Mouse (Mus musculus) ovary, postnatal 10 days (tissue): ENCODE results near the gene Fkbp8.

Experiments
- DNase-seq: peaks from one replicate; pipeline ENCODE4 v3.0.0; 2022; ENCODE audit warnings: low spot score

Fkbp8 gene

GRCm38 (mm10) chr8:70527512-70528181 is at the start of gene Fkbp8, which contains the start of gene Kxd1:
Gene Fkbp8, plus strand, starts transcription at chr8:70527724.
Gene Kxd1, minus strand, starts transcription at chr8:70527956.
- DNase-seq = peak; percentile 100

GRCm38 (mm10) chr8:70481908-70482307 is 45.6 kb upstream of the Fkbp8 start:
- DNase-seq = no peak

- DNase-seq = no peak
Measured at GRCm38 (mm10) chr8:70482943-70483342, 44.6 kb upstream of the Fkbp8 start.

- no peak for DNase-seq
Measured at GRCm38 (mm10) chr8:70486191-70486681, 41.3 kb upstream of the Fkbp8 start.

GRCm38 (mm10) chr8:70486941-70487520 is 40.5 kb upstream of the Fkbp8 start, which contains the start of gene Tmem59l:
Gene Tmem59l, minus strand, starts transcription at chr8:70487358.
- DNase-seq = no peak

GRCm38 (mm10) chr8:70487993-70488796 is 39.3 kb upstream of the Fkbp8 start:
- DNase-seq = no peak

GRCm38 (mm10) chr8:70488931-70489470 is 38.5 kb upstream of the Fkbp8 start:
- DNase-seq = no peak

GRCm38 (mm10) chr8:70489576-70489975 is 37.9 kb upstream of the Fkbp8 start:
- DNase-seq = no peak

- DNase-seq = no peak
Measured at GRCm38 (mm10) chr8:70490061-70490879, 37.3 kb upstream of the Fkbp8 start.

GRCm38 (mm10) chr8:70490880-70491495 is 36.5 kb upstream of the Fkbp8 start:
- DNase-seq = no peak

- no peak for DNase-seq
Measured at GRCm38 (mm10) chr8:70492664-70493640, 34.6 kb upstream of the Fkbp8 start, which contains the start of gene Crlf1. Gene Crlf1, plus strand, starts transcription at chr8:70493158.

GRCm38 (mm10) chr8:70493692-70494415 is 33.7 kb upstream of the Fkbp8 start:
- DNase-seq = no peak

- no peak for DNase-seq
Measured at GRCm38 (mm10) chr8:70494416-70494945, 33.0 kb upstream of the Fkbp8 start.

- no peak for DNase-seq
Measured at GRCm38 (mm10) chr8:70495001-70495770, 32.3 kb upstream of the Fkbp8 start.

GRCm38 (mm10) chr8:70495771-70496062 is 31.8 kb upstream of the Fkbp8 start:
- DNase-seq = no peak

- DNase-seq = no peak
Measured at GRCm38 (mm10) chr8:70500386-70501301, 26.9 kb upstream of the Fkbp8 start.
